Mouse (Mus musculus) adrenal gland, adult 2 months (tissue): ENCODE measurements around the gene Haspin. TPM values are rescaled to one million over a fixed set of nuclear protein-coding genes. Genes with fewer than 3 reads are reported as not detected.

ENCODE experiments used
- DNase-seq: peaks from one replicate; pipeline ENCODE4 v3.0.0; 2021
- long read RNA-seq: library from polyadenylated mRNA; stranded (forward); transcript quantifications from one replicate; pipeline ENCODE4 v2.0.0, GENCODE M21; 2021
- polyA plus RNA-seq: library from polyadenylated mRNA; depleted of rRNA; stranded (reverse); fragments of >200 nt; gene quantifications from 2 replicates; pipeline ENCODE4 v1.2.3, GENCODE M21; 2012; rRNA removed
- total RNA-seq, 2 experiments: library from RNA; stranded (reverse); gene quantifications; 2 replicates each; pipeline ENCODE4 v1.2.3; 2021

The Haspin gene
- under 1 TPM; 0.35 TPM for total RNA-seq
- 0.70 and 0.91 TPM in 2 replicates for polyA plus RNA-seq
- long read RNA-seq = 0 reads

GRCm38 (mm10) chr11:73137591-73138501 is at the start of gene Haspin:
Gene Haspin (minus strand): TSS chr11:73138294.
- DNase-seq = peak; percentile 94

GRCm38 (mm10) chr11:73187231-73187630 is 49.1 kb upstream of the Haspin start:
- no peak for DNase-seq

- no peak for DNase-seq
These were observed 48.0 kb upstream of the Haspin start for GRCm38 (mm10) chr11:73185872-73186615.

DNA sequence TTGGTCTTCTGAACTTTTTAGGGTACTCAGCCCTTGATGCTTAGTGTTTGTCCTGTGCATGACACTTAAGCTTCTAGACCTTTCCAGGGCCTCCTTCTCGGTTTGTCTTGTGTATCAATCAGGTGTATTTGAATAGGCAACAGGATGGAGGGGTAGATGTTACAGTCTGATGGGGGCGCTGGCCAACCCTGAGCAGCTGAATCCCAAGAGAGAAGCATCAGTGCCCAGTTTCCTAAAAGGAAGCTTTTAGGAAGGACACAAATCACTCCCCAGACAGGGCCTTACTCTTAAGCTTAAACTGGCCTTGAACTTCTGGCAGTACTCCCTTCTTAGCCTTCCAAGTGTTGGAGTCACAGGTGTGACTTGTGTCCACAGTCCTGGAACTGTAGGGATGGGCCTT is 39.8 kb upstream of the Haspin start:
- no peak for DNase-seq

DNA sequence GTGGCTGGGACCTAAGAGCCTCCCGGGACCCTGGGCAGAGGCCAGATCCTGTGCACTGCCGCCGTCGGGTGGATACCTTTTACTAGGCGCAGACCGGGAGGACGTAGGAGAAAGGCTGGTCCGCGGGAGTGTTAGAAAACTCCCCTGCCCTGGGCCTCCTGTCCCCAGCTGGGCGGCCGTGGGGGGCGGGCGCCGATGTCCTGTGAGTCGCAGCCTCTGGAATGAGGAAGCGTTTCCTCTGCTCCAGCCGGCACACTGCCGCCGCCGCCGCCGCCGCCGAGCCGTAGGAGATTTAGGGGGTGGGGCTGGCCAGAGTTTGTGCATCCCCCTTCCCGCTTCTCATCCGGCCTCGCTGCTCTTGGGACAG is 39.4 kb upstream of the Haspin start:
- peak; percentile 91 for DNase-seq

DNA sequence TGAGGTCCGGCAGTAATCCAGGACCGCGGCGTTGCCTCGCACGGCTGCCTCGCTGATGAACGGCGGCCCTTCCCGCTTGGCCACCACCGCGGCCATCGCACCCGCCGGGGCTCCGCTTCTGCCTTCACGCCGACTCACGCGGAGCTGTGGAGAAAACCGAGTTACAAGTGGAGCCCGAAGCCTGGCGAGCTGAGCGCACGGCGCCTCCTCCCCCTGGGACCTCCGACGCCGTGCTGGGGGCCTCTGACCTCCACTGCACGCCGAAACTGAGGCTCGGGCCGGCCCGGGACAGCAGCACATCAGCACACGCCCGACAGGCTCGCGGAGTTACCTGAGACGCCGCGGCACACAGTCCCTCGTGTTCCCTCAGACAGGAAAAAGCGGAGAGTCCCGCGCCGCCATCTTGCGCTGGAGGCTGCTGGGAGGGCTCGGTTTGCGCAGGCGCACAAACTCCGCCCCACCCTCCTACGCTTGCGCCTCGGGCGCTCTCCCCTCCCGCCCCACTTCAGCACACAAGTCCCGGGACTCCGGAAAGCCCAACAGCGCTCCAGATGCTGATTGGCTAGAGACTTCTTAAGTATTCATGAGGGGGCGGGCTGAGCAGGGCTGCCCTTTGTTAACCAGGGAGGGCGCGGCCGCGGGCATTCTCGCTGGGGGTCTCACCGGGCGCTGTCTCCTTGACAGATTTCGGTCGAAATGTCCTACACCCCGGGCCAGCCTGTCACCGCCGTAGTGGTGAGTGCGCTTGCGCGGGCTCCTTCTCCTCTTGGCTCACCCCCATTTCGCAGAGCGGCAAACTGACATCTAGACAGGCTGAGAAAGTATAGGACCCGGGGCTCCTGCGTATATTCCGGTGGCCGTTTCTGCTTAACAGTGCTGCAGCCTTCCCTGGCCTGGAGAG is 38.8 kb upstream of the Haspin start, which contains the start of the genes Emc6 and Tax1bp3:
Emc6 (minus strand) TSS at position 430 of the 901 bp plus-strand sequence.
Tax1bp3 (plus strand) TSS at position 476 of the 901 bp plus-strand sequence.
- peak; percentile 98 for DNase-seq

GRCm38 (mm10) chr11:73176186-73176585 is 38.1 kb upstream of the Haspin start:
- no peak for DNase-seq

DNA sequence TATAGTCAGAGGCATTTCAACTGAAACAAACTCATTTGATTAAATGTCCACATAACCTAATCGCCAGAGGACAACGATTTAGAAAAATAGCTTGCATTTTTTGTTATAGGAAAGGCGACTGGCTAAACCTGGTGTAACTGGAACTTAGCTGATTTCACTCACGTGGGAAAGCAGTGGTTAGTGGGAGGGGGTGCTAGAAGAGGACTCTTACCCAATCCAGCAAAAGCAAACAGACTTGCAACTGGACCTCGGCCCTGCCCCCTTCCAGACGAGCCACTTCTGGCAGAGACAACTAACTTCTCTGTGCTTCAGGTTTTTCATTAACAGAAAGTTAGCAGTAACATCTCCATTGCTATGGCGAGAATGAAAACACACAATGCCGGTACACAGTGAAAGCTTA is 37.5 kb upstream of the Haspin start:
- DNase-seq = peak; percentile 44

DNA sequence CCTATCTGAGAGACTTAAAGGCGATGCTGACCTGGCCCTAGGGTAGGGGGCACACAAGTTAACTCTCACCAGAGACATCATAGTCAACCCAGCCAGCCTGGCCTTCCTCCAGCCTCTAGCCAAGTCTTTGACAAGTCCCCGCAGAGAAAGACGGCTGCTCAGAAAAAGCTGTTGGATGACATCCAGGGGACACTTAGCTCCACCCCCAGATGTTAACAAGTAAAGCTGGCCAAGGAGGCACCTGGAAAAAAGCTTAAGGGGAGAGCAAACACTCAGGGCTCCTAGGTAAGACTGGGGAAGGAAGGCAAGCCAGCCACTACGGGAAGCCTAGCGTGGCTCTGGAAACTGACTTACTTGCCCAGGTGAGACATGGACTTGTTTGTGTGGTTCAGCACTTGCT is 34.1 kb upstream of the Haspin start:
- peak; percentile 27 for DNase-seq

GRCm38 (mm10) chr11:73169231-73169630 is 31.1 kb upstream of the Haspin start:
- peak; percentile 64 for DNase-seq

DNA sequence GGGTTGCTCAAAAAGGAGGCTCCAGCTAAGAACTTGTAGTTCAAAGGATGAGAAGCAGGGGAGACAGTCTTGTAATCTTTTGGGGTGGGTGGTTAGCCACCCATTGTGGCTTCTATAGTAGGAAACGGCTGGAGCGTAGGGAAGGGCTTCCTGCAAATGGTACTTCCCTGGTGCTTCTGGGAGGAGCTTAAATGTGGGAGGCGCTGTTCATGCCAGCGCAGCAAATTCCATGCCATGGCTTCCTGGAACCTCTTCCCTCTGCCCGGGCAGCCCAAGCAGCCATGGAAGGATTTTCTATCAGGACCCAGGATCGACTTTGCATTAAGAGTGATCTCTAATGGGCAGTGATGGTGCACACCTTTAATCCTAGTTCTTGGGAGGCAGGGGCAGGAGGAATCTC is 30.5 kb upstream of the Haspin start:
- DNase-seq = no peak

GRCm38 (mm10) chr11:73168071-73168470 is 30.0 kb upstream of the Haspin start:
- DNase-seq = peak; percentile 15

GRCm38 (mm10) chr11:73162284-73162683 is 24.2 kb upstream of the Haspin start:
- no peak for DNase-seq

GRCm38 (mm10) chr11:73161616-73162015 is 23.5 kb upstream of the Haspin start:
- no peak for DNase-seq

DNA sequence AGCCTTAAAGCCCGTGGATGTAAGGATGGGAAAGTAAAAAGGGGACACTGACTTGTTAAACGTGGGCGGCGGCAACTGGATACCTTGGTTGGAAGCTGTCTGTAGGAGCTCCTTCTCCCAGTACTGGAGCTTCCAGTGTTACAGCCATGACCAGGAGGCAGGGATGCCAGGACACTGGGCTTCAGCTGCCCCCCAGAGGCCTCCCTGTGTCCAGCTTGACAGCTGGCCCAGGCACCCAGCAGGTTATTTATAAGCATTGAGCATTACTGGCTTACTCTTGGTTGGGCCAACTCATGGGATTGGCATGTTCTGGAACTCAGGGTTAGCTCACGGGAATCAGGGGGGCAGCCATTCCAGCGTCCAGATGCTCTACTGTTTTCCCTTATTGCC is 22.7 kb upstream of the Haspin start:
- peak; percentile 59 for DNase-seq

- DNase-seq = peak; percentile 72
These were observed 22.1 kb upstream of the Haspin start, which contains the start of gene P2rx5 for GRCm38 (mm10) chr11:73159957-73160810. Gene P2rx5 (plus strand): TSS chr11:73160421.

- DNase-seq = no peak
These were observed 17.0 kb upstream of the Haspin start for GRCm38 (mm10) chr11:73155071-73155470.

DNA sequence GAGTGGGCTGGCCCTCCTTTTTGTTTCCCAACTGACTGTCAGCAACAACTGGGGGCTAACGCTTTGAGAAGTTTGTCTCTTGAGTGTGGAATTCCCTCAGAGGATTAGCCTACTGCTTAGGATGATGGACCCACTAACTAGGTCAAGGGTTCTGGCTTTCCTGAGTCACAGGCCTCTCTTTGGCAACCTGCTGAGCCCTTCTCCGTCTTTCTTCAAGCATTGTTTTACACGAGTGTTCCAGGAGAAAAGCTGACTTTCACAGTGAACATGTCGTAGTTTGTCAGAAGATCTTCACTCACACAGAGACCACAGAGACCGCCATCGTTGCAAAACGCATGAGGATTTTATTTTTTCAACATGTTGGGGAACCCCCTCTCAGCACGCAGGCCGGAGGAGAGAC is 10.1 kb upstream of the Haspin start:
- peak; percentile 65 for DNase-seq

GRCm38 (mm10) chr11:73146975-73147365 is 8.9 kb upstream of the Haspin start:
- DNase-seq = no peak
